Mouse (Mus musculus) spleen, adult 2 months (tissue): ENCODE measurements around the gene Nes. TPM values are rescaled to one million over a fixed set of nuclear protein-coding genes. Genes with fewer than 3 reads are reported as not detected.

Experiments used
- DNase-seq, 2 experiments: peaks; one replicate each; pipeline versions ENCODE4 v3.0.0 to v3.0.0-alpha.2; 2012 to 2021; ENCODE audit warnings: low spot score in 2 of 2, low read depth in 1 of 2
- H3K27ac ChIP-seq: fragments of 200-500 bp; 2 replicates; pipeline ENCODE4 v1.5.1; 2012; ENCODE audit warnings: low read length, inconsistent platforms; ENCODE audit not compliant: insufficient read depth
- H3K27me3 ChIP-seq: fragments of 200-500 bp; 2 replicates; pipeline ENCODE4 v1.6.1; 2012; ENCODE audit warnings: mild to moderate bottlenecking, moderate library complexity, low read length, inconsistent platforms; ENCODE audit not compliant: control insufficient read depth, insufficient read depth
- H3K36me3 ChIP-seq: fragments of 200-500 bp; 2 replicates; pipeline ENCODE4 v1.6.1; 2012; ENCODE audit warnings: mild to moderate bottlenecking, low read length, inconsistent platforms; ENCODE audit not compliant: control insufficient read depth, insufficient read depth
- H3K4me1 ChIP-seq: fragments of 200-500 bp; 2 replicates; pipeline ENCODE4 v1.6.1; 2011; ENCODE audit warnings: inconsistent platforms; ENCODE audit not compliant: control insufficient read depth, insufficient read depth, insufficient read length
- H3K4me3 ChIP-seq: fragments of 200-500 bp; 2 replicates; pipeline ENCODE4 v1.5.1; 2011; ENCODE audit warnings: mild to moderate bottlenecking, inconsistent platforms; ENCODE audit not compliant: insufficient read depth, insufficient read length; ENCODE audit errors: extremely low read depth
- CTCF ChIP-seq: fragments of 200-500 bp; IDR thresholded peaks from 2 replicates; pipeline ENCODE4 v1.5.1; 2011; ENCODE audit warnings: mild to moderate bottlenecking, inconsistent platforms; ENCODE audit not compliant: insufficient read depth, insufficient read length, insufficient replicate concordance; ENCODE audit errors: extremely low read depth
- POLR2A ChIP-seq: fragments of 200-500 bp; IDR thresholded peaks from 2 replicates; pipeline ENCODE4 v1.6.1; 2011; ENCODE audit warnings: low read depth, low read length, inconsistent platforms
- WGBS: fragments of 180-500 bp; shearing (Covaris S2); methylation state at CpG from one replicate; pipeline ENCODE4 v1.1.7; 2018; 5-methylcytosine and 5-hydroxymethylcytosine counted together
- polyA plus RNA-seq: library from polyadenylated mRNA; depleted of rRNA; stranded (reverse); fragments of >200 nt; gene quantifications from 2 replicates; pipeline ENCODE4 v1.2.3, GENCODE M21; 2012

The Nes gene
- polyA plus RNA-seq, 1 experiment: 1.2 TPM

DNA sequence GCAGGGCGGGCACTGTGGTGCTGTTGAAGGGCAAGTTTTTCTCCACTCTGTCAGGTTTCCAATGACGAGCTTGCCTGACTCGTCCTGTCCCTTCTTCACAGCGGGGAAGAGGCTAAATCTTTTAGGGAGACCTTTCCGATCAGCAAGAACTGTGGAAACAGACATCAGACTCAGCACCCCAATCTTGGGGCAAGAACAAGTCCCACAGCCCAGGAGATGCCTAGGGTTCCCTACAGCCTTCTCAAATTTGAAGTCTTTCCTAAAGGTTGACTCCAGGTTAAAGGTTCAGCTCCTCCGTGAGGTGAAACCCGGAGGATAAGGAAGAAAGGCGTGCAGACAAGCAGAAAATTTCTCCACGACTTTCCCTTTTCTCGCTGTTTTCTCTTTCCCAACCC lies 10.7 kb upstream of the Nes start:
- H3K4me3 ChIP-seq: no peak overlapping the region
- H3K36me3 ChIP-seq: no peaks in the 10 kb centered on the region
- no peak for TF ChIP-seq POLR2A
- no peak for TF ChIP-seq CTCF
- no peak for DNase-seq
- H3K27me3 ChIP-seq: peaks cover 10% of the 10 kb centered on the region
- H3K27ac ChIP-seq: no peak overlapping the region
- 50% methylated on average over 10 of the region's 10 CpGs for WGBS
- H3K4me1 ChIP-seq: no peaks in the 10 kb centered on the region

DNA sequence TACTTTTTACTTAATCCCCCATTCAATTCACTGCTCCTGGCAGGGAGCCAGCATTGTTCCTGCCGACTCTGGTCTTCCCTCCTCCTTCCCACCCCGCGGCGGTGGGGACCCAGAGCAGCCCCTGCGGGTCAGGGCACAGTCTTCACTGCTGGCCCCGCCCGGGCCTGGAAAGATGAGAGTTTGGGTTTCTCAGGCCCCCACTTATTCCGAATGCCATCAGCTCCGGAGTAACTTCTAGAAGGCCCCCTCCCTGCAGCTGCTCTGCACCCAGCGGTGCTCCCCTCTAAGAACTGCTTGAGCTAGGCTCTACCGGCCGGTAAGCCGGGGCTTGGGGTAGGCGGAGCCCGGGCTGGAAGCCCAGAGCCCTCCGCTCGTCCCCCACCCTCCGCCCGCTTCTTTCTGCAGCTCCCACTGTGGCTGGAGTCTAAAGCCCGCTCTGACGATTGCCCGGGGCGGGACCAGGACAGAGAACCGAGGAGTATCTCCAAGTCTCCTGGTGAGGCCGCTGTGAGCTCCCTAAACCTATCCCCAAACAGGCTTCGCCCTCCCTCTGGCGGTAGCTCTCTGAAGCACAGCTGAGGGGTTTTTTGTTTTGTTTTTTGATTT lies 10.2 kb upstream of the Nes start:
- Histone ChIP-seq H3K27ac (no peak overlapping the region), H3K4me1 (no peaks in the 10 kb centered on the region), H3K4me3 (peak overlapping the region; percentile 31; the same call in 1 of the 2 replicates), H3K27me3 (peaks cover 10% of the 10 kb centered on the region), H3K36me3 (no peaks in the 10 kb centered on the region)
- 1% methylated on average over 27 of the region's 27 CpGs for WGBS
- TF ChIP-seq CTCF (peak; percentile 73; the same call in 1 of the 2 replicates), POLR2A (no peak)
- peak; percentile 37 to 43 for DNase-seq

DNA sequence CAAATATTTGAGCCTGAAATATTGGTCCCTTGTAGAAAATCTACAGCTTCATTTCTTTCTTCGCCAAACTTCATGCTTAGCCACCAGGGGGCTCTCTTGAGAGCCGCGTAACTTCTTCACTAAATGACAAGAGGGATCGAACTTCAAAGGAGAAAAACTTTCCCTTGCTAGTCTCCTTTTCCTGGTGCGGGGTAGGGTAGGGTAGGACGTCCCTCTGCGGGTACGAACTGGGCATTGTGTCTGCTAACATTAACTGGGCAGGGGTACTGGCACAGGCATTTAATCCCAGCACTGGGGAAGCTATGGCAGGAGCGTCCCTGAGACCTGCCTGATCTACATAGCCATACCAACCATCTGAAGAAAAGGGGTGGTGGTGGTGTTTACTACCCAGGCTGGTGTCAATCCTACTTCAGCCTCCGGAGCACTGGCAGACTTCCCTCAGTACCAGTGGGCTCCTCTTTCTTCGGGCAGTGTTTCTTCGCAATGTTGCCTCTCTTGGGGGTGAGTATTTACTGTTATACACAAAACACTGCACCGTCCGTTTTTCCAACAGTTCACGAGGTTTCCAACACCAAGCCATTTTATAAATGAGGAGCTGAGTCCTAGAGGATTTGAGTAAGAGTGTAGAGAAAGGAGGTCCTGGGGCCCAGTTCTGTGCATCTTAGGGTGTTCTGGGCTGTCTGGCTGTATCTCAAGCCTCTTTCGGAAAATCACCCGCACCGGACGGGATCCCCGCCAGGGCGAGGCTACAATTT lies 517 bp upstream of the Nes start:
- TF ChIP-seq CTCF: peak; percentile 52; the same call in 1 of the 2 replicates
- no peak for TF ChIP-seq POLR2A
- no peak overlapping the region for H3K27ac ChIP-seq
- DNase-seq: peak; percentile 34 to 36
- peaks cover 16% of the 10 kb centered on the region for H3K27me3 ChIP-seq
- 4% methylated on average over 21 of the region's 21 CpGs for WGBS
- no peaks in the 10 kb centered on the region for H3K36me3 ChIP-seq
- peak overlapping the region; percentile 29; the same call in 1 of the 2 replicates for H3K4me3 ChIP-seq
- H3K4me1 ChIP-seq: peaks cover 9% of the 10 kb centered on the region

DNA sequence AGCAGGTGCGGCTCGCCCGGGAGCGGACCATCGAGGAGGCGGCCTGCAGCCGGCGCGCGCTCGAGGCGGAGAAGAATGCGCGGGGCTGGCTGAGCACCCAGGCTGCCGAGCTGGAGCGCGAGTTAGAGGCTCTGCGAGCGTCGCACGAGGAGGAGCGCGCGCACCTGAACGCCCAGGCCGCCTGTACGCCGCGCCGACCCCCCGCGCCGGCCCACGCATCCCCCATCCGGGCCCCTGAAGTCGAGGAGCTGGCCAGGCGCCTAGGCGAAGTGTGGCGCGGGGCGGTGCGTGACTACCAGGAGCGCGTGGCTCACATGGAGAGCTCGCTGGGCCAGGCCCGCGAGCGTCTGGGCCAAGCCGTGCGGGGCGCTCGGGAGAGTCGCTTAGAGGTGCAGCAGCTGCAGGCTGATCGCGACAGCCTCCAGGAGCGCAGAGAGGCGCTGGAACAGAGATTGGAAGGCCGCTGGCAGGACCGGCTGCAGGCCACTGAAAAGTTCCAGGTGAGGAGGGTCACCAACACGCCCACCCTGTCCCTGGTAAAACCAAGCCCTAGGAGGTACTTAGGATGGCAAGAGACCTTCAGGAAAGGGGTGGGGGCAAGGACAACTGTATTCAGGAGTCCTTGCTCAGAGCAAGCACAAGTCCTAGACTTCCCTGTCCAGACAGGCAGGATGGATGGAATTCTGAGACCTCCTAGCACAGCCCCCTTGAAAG lies 768 bp downstream of the Nes start:
- TF ChIP-seq POLR2A: no peak
- no peak for TF ChIP-seq CTCF

DNA sequence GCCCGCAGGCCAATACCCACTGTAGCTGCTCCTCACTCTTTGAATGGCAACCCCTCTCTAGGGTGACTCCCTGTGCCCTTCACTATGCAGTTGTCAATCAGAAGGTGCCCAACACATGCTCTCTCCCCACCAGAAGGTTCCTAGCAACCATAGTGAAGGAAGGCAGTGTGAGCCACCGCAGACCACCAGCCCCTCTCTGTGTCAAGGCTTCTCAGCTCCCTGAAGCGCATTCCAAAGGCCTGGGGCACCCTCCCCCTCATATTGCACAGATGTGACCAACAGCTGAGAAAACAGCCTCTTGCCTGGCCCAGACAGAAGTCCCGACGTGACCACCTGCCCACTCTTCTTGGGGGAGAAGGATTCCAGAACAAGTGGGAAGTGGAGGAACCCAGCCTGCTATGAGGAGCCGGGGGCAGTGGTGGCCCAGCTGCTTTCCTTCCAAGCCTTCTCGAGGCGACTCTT lies 1.4 kb downstream of the Nes start:
- DNase-seq: no peak
- H3K27ac ChIP-seq: no peak overlapping the region
- WGBS: 66% methylated on average over 8 of the region's 8 CpGs
- peaks cover 9% of the 10 kb centered on the region for H3K4me1 ChIP-seq
- H3K4me3 ChIP-seq: no peak overlapping the region
- H3K27me3 ChIP-seq: peaks cover 16% of the 10 kb centered on the region
- H3K36me3 ChIP-seq: no peaks in the 10 kb centered on the region
- TF ChIP-seq POLR2A (no peak), CTCF (no peak)

More for the DNA sequence above, 768 bp downstream of the Nes start:
- peaks cover 16% of the 10 kb centered on the region for H3K27me3 ChIP-seq
- 6% methylated on average over 60 of the region's 60 CpGs for WGBS
- H3K4me3 ChIP-seq: peak overlapping the region; percentile 20; the same call in 1 of the 2 replicates
- no peaks in the 10 kb centered on the region for H3K36me3 ChIP-seq
- H3K4me1 ChIP-seq: peaks cover 9% of the 10 kb centered on the region
- DNase-seq: no peak
- H3K27ac ChIP-seq: no peak overlapping the region; the same call in 1 of the 2 replicates

DNA sequence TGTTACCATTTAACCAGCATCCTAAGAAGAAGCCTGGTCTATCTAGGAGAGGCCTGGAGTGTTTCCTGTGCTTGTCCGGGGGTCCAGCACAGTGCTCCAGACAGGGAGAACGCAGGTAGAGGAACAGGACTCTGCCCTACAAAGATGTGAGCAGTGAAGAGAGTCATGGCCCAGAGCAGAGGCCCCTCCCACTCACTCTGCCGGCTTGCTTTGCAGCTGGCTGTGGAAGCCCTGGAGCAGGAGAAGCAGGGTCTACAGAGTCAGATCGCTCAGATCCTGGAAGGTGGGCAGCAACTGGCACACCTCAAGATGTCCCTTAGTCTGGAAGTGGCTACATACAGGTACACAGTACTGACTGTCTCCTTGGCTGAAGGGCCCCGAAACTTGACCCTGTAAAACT lies 1.9 kb downstream of the Nes start:
- H3K4me3 ChIP-seq: no peak overlapping the region
- H3K27me3 ChIP-seq: peaks cover 16% of the 10 kb centered on the region
- no peak for DNase-seq
- no peak overlapping the region for H3K27ac ChIP-seq
- 78% methylated on average over 5 of the region's 5 CpGs for WGBS
- no peak for TF ChIP-seq CTCF
- no peak for TF ChIP-seq POLR2A
- H3K4me1 ChIP-seq: peaks cover 9% of the 10 kb centered on the region
- H3K36me3 ChIP-seq: no peaks in the 10 kb centered on the region
